Mouse (Mus musculus) MEL (cell line): ENCODE data around the gene Gramd1c. TPM values are rescaled to one million over a fixed set of nuclear protein-coding genes. Genes with fewer than 3 reads are reported as not detected.

Experiments
- DNase-seq: peaks from one replicate; pipeline ENCODE4 v3.0.0; 2011; ENCODE audit warnings: low read depth, low spot score
- H3K27ac ChIP-seq: 2 replicates; pipeline ENCODE4 v1.5.1; 2012; ENCODE audit warnings: low read depth, mild to moderate bottlenecking, control low read depth, low read length, moderate library complexity; ENCODE audit not compliant: control insufficient read depth
- H3K27me3 ChIP-seq, 2 experiments: fragments of 150-350 bp in 1 of 2; sonication (generic) in 1 of 2; 2 replicates each; pipeline ENCODE4 v1.6.1; 2012; ENCODE audit warnings: low read length in 2 of 2, mild to moderate bottlenecking in 2 of 2, improper control_type of control experiment in 1 of 2, moderate library complexity in 1 of 2; ENCODE audit not compliant: insufficient read depth in 2 of 2, control insufficient read depth in 1 of 2
- H3K36me3 ChIP-seq, 2 experiments: 2 replicates each; pipeline ENCODE4 v1.6.1; 2012 to 2014; ENCODE audit warnings: low read length in 2 of 2, improper control_type of control experiment in 1 of 2, inconsistent platforms in 1 of 2, mild to moderate bottlenecking in 1 of 2; ENCODE audit not compliant: insufficient read depth in 2 of 2, control insufficient read depth in 1 of 2
- H3K4me1 ChIP-seq, 2 experiments: fragments of 150-350 bp in 1 of 2; sonication (generic) in 1 of 2; 2 replicates each; pipeline ENCODE4 v1.6.1; 2012; ENCODE audit warnings: low read length in 2 of 2, improper control_type of control experiment in 1 of 2, mild to moderate bottlenecking in 1 of 2; ENCODE audit not compliant: insufficient read depth in 2 of 2, control insufficient read depth in 1 of 2
- H3K4me3 ChIP-seq, 2 experiments: fragments of 150-350 bp in 1 of 2; sonication (generic) in 1 of 2; 2 replicates each; pipeline ENCODE4 v1.5.1; 2012; ENCODE audit warnings: low read depth in 2 of 2, low read length in 2 of 2, mild to moderate bottlenecking in 2 of 2, moderate library complexity in 2 of 2, control low read depth in 1 of 2, improper control_type of control experiment in 1 of 2; ENCODE audit not compliant: control insufficient read depth in 1 of 2, insufficient read depth in 1 of 2
- H3K79me2 ChIP-seq: 2 replicates; pipeline ENCODE4 v1.6.1; 2012; ENCODE audit warnings: mild to moderate bottlenecking, low read length, moderate library complexity; ENCODE audit not compliant: control insufficient read depth, poor library complexity, insufficient read depth
- H3K9ac ChIP-seq: 2 replicates; pipeline ENCODE4 v1.6.1; 2012; ENCODE audit warnings: low read depth, mild to moderate bottlenecking, control low read depth, low read length, moderate library complexity; ENCODE audit not compliant: control insufficient read depth, poor library complexity, severe bottlenecking
- H3K9me3 ChIP-seq: fragments of 150-350 bp; sonication (generic); replicated peaks from 2 replicates; pipeline ENCODE4 v1.6.1; 2012; ENCODE audit warnings: mild to moderate bottlenecking, low read length, improper control_type of control experiment, moderate library complexity; ENCODE audit not compliant: insufficient read depth
- CTCF ChIP-seq, 3 experiments: IDR thresholded peaks in 2 of 3; conservative IDR thresholded peaks in 1 of 3; 2 replicates each; pipeline ENCODE4 v1.5.1; 2011 to 2012; ENCODE audit warnings: low read length in 3 of 3, low read depth in 2 of 3, mild to moderate bottlenecking in 2 of 3, improper control_type of control experiment in 1 of 3, inconsistent platforms in 1 of 3, mixed read lengths in 1 of 3, moderate library complexity in 1 of 3; ENCODE audit not compliant: control insufficient read depth in 1 of 3, insufficient read depth in 1 of 3, poor library complexity in 1 of 3, severe bottlenecking in 1 of 3
- E2F4 ChIP-seq: IDR thresholded peaks from 2 replicates; pipeline ENCODE4 v1.6.1; 2011; ENCODE audit warnings: low read depth, low read length, improper control_type of control experiment, borderline replicate concordance
- EP300 ChIP-seq, 2 experiments: IDR thresholded peaks; 2 replicates each; pipeline ENCODE4 v1.6.1; 2011; ENCODE audit warnings: improper control_type of control experiment in 2 of 2, low read length in 2 of 2, low read depth in 1 of 2, mild to moderate bottlenecking in 1 of 2
- HCFC1 ChIP-seq: IDR thresholded peaks from 2 replicates; pipeline ENCODE4 v1.6.1; 2012; ENCODE audit warnings: low read depth, mild to moderate bottlenecking, inconsistent platforms, low read length, improper control_type of control experiment, moderate library complexity
- MXI1 ChIP-seq: IDR thresholded peaks from 2 replicates; pipeline ENCODE4 v1.6.1; 2011; ENCODE audit warnings: mild to moderate bottlenecking, low read depth, low read length, improper control_type of control experiment
- NELFE ChIP-seq: IDR thresholded peaks from 2 replicates; pipeline ENCODE4 v1.6.1; 2011; ENCODE audit warnings: low read depth, low read length, improper control_type of control experiment
- NRF1 ChIP-seq: IDR thresholded peaks from 2 replicates; pipeline ENCODE4 v1.6.1; 2014; ENCODE audit warnings: low read depth, mild to moderate bottlenecking, inconsistent platforms, low read length, improper control_type of control experiment, moderate library complexity; ENCODE audit not compliant: poor library complexity, insufficient read depth, severe bottlenecking
- POLR2AphosphoS5 ChIP-seq: IDR thresholded peaks from 2 replicates; pipeline ENCODE4 v1.6.1; 2012; ENCODE audit warnings: low read depth, borderline replicate concordance, mild to moderate bottlenecking, inconsistent platforms, low read length, moderate library complexity, mixed read lengths
- RAD21 ChIP-seq: IDR thresholded peaks from 2 replicates; pipeline ENCODE4 v1.6.1; 2011; ENCODE audit warnings: mild to moderate bottlenecking, low read depth, low read length, improper control_type of control experiment
- RCOR1 ChIP-seq: IDR thresholded peaks from 2 replicates; pipeline ENCODE4 v1.6.1; 2012; ENCODE audit warnings: low read depth, mild to moderate bottlenecking, inconsistent platforms, low read length, improper control_type of control experiment
- SMC3 ChIP-seq: IDR thresholded peaks from 2 replicates; pipeline ENCODE4 v1.6.1; 2011; ENCODE audit warnings: low read depth, low read length, improper control_type of control experiment
- ZMIZ1 ChIP-seq: IDR thresholded peaks from 2 replicates; pipeline ENCODE4 v1.6.1; 2012; ENCODE audit warnings: low read depth, mild to moderate bottlenecking, inconsistent platforms, low read length, improper control_type of control experiment, moderate library complexity
- polyA plus RNA-seq, 2 experiments: library from polyadenylated mRNA; stranded (reverse) in 1 of 2; unstranded in 1 of 2; fragments of >175 nt in 1 of 2; fragments of >200 nt in 1 of 2; gene quantifications; 2 replicates each; pipeline versions ENCODE4 v1.2.1 to v1.2.4; 2012; ENCODE audit warnings: low replicate concordance in 2 of 2, low read depth in 1 of 2; ENCODE audit not compliant: insufficient read length in 2 of 2, insufficient read depth in 1 of 2, missing spikeins in 1 of 2
- total RNA-seq: library from RNA; depleted of rRNA; stranded (reverse); fragments of 300-350 nt; gene quantifications from 2 replicates; pipeline ENCODE4 v1.2.3, GENCODE M21; 2012

Gene Gramd1c
- total and polyA plus RNA-seq, 3 experiments: 1.5 to 2.7 TPM; not detected in 1

DNA sequence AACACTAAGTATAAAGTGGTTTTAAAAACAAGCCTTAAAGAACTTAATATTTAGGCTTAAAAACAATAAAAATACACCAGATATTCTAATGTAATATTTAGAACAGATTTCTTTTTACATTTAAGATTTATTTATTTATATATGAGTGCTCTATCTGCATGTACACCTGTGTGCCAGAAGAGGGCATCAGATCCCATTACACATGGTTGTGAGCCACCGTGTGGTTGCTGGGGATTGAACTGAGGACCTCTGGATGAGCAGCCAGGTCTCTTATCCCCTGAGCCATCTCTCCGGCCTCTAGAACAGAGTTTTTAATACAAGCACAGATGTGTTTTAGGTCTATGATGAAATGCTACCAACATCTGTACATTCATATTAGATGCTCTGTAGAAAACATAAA lies 39.8 kb upstream of the Gramd1c start:
- no peak overlapping the region for H3K9ac ChIP-seq
- no peak for TF ChIP-seq NELFE
- no peak for TF ChIP-seq EP300 (IDR thresholded peaks at IDR 0.05; ENCODE audit: low read depth in 1 of 2, low read length in 2 of 2)
- TF ChIP-seq CTCF (IDR thresholded peaks at IDR 0.05 in 2 of 3, conservative IDR thresholded peaks at IDR 0.05 in 1 of 3; ENCODE audit: control insufficient read depth in 1 of 3, insufficient read depth in 1 of 3, low read depth in 2 of 3, low read length in 3 of 3, poor library complexity in 1 of 3, severe bottlenecking in 1 of 3): peak in 2 of 3 experiments; percentile 19 to 39; a peak in 3 of 6 replicates
- 0 out of 2 replicates have a peak, but pooled peaks have one; percentile 24 for TF ChIP-seq SMC3
- no peak for TF ChIP-seq NRF1
- TF ChIP-seq RAD21: peak; percentile 6
- no peaks in the 10 kb centered on the region for H3K27me3 ChIP-seq
- H3K79me2 ChIP-seq: no peaks in the 10 kb centered on the region
- DNase-seq: peak; percentile 23
- H3K9me3 ChIP-seq: no peaks in the 10 kb centered on the region
- no peak overlapping the region for H3K27ac ChIP-seq
- H3K36me3 ChIP-seq: peaks cover 0 to 16% of the 10 kb centered on the region in 2 experiments; a peak in 2 of 4 replicates
- no peaks in the 10 kb centered on the region for H3K4me1 ChIP-seq
- H3K4me3 ChIP-seq: no peak overlapping the region

DNA sequence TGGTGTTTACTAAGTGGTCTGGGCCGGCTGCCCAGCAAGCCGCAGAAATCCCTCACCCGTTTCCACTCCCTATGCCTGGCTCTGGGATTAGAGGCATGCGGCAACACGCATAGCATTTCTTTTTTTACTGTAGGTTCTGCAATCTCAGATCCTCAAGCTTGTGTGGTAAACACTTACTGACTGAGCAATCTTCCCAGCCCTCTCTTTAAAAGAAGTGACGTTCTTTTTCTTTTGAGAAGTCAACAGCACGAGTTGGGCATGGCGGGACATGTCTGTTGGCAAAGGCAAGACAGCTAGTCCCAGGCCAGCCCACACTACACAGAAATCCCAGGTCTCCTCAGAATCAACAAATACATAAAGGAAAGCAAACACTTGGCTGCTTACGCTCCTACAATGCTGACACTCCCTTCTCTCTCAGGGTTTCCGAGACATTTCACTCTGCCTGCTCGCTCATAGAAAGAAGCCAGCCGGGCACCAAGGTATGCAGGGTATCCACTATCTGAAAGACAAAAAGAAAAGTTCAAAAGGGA lies 38.1 kb upstream of the Gramd1c start:
- Histone ChIP-seq H3K4me3 (no peak overlapping the region), H3K36me3 (peaks cover 0 to 22% of the 10 kb centered on the region in 2 experiments; a peak in 2 of 4 replicates), H3K9ac (no peak overlapping the region), H3K9me3 (no peaks in the 10 kb centered on the region), H3K4me1 (no peaks in the 10 kb centered on the region), H3K27me3 (no peaks in the 10 kb centered on the region), H3K79me2 (no peaks in the 10 kb centered on the region), H3K27ac (no peak overlapping the region)
- TF ChIP-seq EP300 (IDR thresholded peaks at IDR 0.05; ENCODE audit: low read depth in 1 of 2, low read length in 2 of 2) (no peak), POLR2AphosphoS5 (no peak)
- DNase-seq: no peak

DNA sequence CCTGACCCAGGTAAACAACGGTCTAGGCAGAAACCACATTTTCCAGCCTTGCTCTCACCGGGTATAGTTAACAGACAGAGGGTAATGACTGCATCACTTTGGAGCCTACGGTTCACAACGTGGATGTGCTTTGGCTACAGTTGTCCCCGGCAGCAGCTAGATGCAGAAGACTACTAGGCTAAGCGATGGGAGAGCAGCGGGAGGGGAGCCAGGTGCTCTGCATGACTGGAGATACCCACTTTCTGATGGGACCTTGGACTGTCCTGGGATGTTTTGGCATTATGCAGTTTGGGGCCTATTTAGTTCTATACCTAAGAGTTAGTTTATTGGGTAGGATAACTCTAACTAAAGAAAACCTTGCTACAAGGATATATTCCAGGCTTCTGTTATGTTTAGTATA lies 36.2 kb upstream of the Gramd1c start:
- DNase-seq: no peak
- H3K36me3 ChIP-seq: peaks cover 0 to 22% of the 10 kb centered on the region in 2 experiments; a peak in 2 of 4 replicates
- no peak overlapping the region for H3K9ac ChIP-seq
- no peak overlapping the region for H3K4me3 ChIP-seq
- no peaks in the 10 kb centered on the region for H3K4me1 ChIP-seq
- TF ChIP-seq EP300 (IDR thresholded peaks at IDR 0.05; ENCODE audit: low read depth in 1 of 2, low read length in 2 of 2) (no peak), ZMIZ1 (no peak), POLR2AphosphoS5 (no peak), E2F4 (no peak), HCFC1 (no peak), RCOR1 (no peak), CTCF (IDR thresholded peaks at IDR 0.05 in 2 of 3, conservative IDR thresholded peaks at IDR 0.05 in 1 of 3; ENCODE audit: control insufficient read depth in 1 of 3, insufficient read depth in 1 of 3, low read depth in 2 of 3, low read length in 3 of 3, poor library complexity in 1 of 3, severe bottlenecking in 1 of 3) (no peak), MXI1 (no peak)
- TF ChIP-seq, all 39 proteins: peak for 0
- Histone ChIP-seq H3K79me2 (no peaks in the 10 kb centered on the region), H3K27ac (no peak overlapping the region), H3K27me3 (no peaks in the 10 kb centered on the region), H3K9me3 (no peaks in the 10 kb centered on the region)
